Mouse (Mus musculus) myocyte (in vitro differentiated cells): ENCODE results near the gene Hcrtr1. TPM values are rescaled to one million over a fixed set of nuclear protein-coding genes. Genes with fewer than 3 reads are reported as not detected.

ENCODE experiments used
- H3K27me3 ChIP-seq: one replicate; pipeline ENCODE4 v1.6.1; 2011; ENCODE audit not compliant: control insufficient read depth, insufficient read depth, insufficient read length
- H3K36me3 ChIP-seq: one replicate; pipeline ENCODE4 v1.6.1; 2011; ENCODE audit not compliant: control insufficient read depth, insufficient read depth
- H3K4me2 ChIP-seq: one replicate; pipeline ENCODE4 v1.6.1; 2011; ENCODE audit warnings: low read depth, control low read depth
- H3K4me3 ChIP-seq: one replicate; pipeline ENCODE4 v1.5.1; 2011; ENCODE audit warnings: mild to moderate bottlenecking, control low read depth, moderate library complexity
- H3K79me2 ChIP-seq: one replicate; pipeline ENCODE4 v1.6.1; 2011; ENCODE audit not compliant: control insufficient read depth, insufficient read depth
- H3ac ChIP-seq: one replicate; pipeline ENCODE4 v1.6.1; 2011; ENCODE audit not compliant: control insufficient read depth, insufficient read length
- CEBPB ChIP-seq: IDR thresholded peaks from 2 replicates; pipeline ENCODE4 v1.6.1; 2011; ENCODE audit warnings: mild to moderate bottlenecking, moderate library complexity; ENCODE audit not compliant: poor library complexity, insufficient read depth, severe bottlenecking
- E2F4 ChIP-seq: IDR thresholded peaks from one replicate; pipeline ENCODE4 v1.6.1; 2011; ENCODE audit warnings: mild to moderate bottlenecking, control low read depth, moderate library complexity; ENCODE audit not compliant: insufficient read depth
- MAX ChIP-seq: IDR thresholded peaks from one replicate; pipeline ENCODE4 v1.6.1; 2011; ENCODE audit warnings: low read depth, mild to moderate bottlenecking, control low read depth
- MYOD1 ChIP-seq, 3 experiments: IDR thresholded peaks; one replicate each; pipeline ENCODE4 v1.6.1; 2011; ENCODE audit warnings: control low read depth in 2 of 3, low read depth in 2 of 3, mild to moderate bottlenecking in 2 of 3, moderate library complexity in 1 of 3; ENCODE audit not compliant: insufficient read length in 2 of 3, control insufficient read depth in 1 of 3
- MYOG ChIP-seq, 3 experiments: IDR thresholded peaks; one replicate each; pipeline ENCODE4 v1.6.1; 2011; ENCODE audit warnings: control low read depth in 2 of 3, low read depth in 2 of 3, mild to moderate bottlenecking in 2 of 3; ENCODE audit not compliant: insufficient read length in 2 of 3, control insufficient read depth in 1 of 3, insufficient read depth in 1 of 3
- POLR2A ChIP-seq: IDR thresholded peaks from one replicate; pipeline ENCODE4 v1.6.1; 2011; ENCODE audit warnings: low read depth, mild to moderate bottlenecking, control low read depth, moderate library complexity; ENCODE audit not compliant: insufficient read length
- POLR2AphosphoS2 ChIP-seq: IDR thresholded peaks from one replicate; pipeline ENCODE4 v1.6.1; 2011; ENCODE audit warnings: low read depth, control low read depth; ENCODE audit not compliant: insufficient read length
- REST ChIP-seq: IDR thresholded peaks from one replicate; pipeline ENCODE4 v1.6.1; 2011; ENCODE audit warnings: mild to moderate bottlenecking, control low read depth, moderate library complexity; ENCODE audit not compliant: insufficient read depth, insufficient read length
- SRF ChIP-seq: IDR thresholded peaks from one replicate; pipeline ENCODE4 v1.6.1; 2011; ENCODE audit warnings: low read depth; ENCODE audit not compliant: control insufficient read depth, insufficient read length
- TCF12 ChIP-seq: IDR thresholded peaks from one replicate; pipeline ENCODE4 v1.6.1; 2011; ENCODE audit warnings: mild to moderate bottlenecking, control low read depth; ENCODE audit not compliant: poor library complexity, insufficient read depth, severe bottlenecking
- TCF3 ChIP-seq: IDR thresholded peaks from one replicate; pipeline ENCODE4 v1.6.1; 2011; ENCODE audit warnings: low read depth, control low read depth; ENCODE audit not compliant: insufficient read length
- USF1 ChIP-seq: IDR thresholded peaks from one replicate; pipeline ENCODE4 v1.6.1; 2011; ENCODE audit warnings: low read depth, mild to moderate bottlenecking, control low read depth, moderate library complexity
- polyA plus RNA-seq: library from polyadenylated mRNA; unstranded; fragments of >200 nt; fragmentation: generic; extraction: Trizol; gene quantifications from one replicate; pipeline ENCODE4 v1.2.1, GENCODE M21; 2012; ENCODE audit warnings: missing spikeins

Gene Hcrtr1
- polyA plus RNA-seq, 1 experiment, result not detected

GRCm38 (mm10) chr4:130095137-130095536 lies 44.0 kb downstream of the Hcrtr1 start:
- TF ChIP-seq CEBPB, result no peak
- no peak for TF ChIP-seq POLR2A
- TF ChIP-seq TCF3, result no peak
- TF ChIP-seq REST, result no peak
- TF ChIP-seq TCF12, result no peak
- no peak for TF ChIP-seq MYOG (IDR thresholded peaks at IDR 0.05; ENCODE audit: control insufficient read depth in 1 of 3, insufficient read depth in 1 of 3, insufficient read length in 2 of 3, low read depth in 2 of 3)
- no peak for TF ChIP-seq USF1
- no peak for TF ChIP-seq E2F4
- TF ChIP-seq MAX, result no peak
- no peak for TF ChIP-seq MYOD1 (IDR thresholded peaks at IDR 0.05; ENCODE audit: control insufficient read depth in 1 of 3, insufficient read length in 2 of 3, low read depth in 2 of 3)
- no peak for TF ChIP-seq POLR2AphosphoS2
- TF ChIP-seq SRF, result no peak
- H3K79me2 ChIP-seq, result no peaks in the 10 kb centered on the region
- H3K4me3 ChIP-seq, result no peak overlapping the region
- H3ac ChIP-seq, result no peak overlapping the region
- no peaks in the 10 kb centered on the region for H3K27me3 ChIP-seq
- no peaks in the 10 kb centered on the region for H3K36me3 ChIP-seq
- H3K4me2 ChIP-seq, result no peak overlapping the region

DNA sequence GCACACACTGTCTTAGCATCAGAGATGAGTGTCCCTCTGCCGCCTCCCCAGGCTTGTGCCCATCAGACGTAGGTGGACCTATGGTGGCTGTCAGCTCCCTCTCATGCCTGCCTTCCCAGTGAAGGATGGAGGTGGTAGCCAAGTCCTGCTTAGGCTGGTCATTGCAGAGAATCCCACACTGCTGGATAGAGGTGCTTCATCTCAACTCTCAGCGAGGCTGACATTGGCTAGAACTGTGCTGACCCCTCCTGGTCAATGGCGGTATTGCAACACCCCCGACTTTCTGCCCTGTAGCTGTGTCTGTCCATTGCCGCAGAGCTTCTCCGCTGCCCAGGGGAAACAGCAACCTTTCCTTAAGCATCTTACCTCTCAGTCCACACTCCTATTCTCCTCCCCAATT lies 51.9 kb downstream of the Hcrtr1 start:
- Histone ChIP-seq H3K4me2 (no peak overlapping the region), H3K36me3 (no peaks in the 10 kb centered on the region), H3K4me3 (no peak overlapping the region), H3ac (no peak overlapping the region), H3K79me2 (no peaks in the 10 kb centered on the region), H3K27me3 (no peaks in the 10 kb centered on the region)
- TF ChIP-seq CEBPB, result 0 out of 2 replicates have a peak, but pooled peaks have one; percentile 12
- TF ChIP-seq POLR2AphosphoS2, result no peak
- TF ChIP-seq POLR2A, result no peak

DNA sequence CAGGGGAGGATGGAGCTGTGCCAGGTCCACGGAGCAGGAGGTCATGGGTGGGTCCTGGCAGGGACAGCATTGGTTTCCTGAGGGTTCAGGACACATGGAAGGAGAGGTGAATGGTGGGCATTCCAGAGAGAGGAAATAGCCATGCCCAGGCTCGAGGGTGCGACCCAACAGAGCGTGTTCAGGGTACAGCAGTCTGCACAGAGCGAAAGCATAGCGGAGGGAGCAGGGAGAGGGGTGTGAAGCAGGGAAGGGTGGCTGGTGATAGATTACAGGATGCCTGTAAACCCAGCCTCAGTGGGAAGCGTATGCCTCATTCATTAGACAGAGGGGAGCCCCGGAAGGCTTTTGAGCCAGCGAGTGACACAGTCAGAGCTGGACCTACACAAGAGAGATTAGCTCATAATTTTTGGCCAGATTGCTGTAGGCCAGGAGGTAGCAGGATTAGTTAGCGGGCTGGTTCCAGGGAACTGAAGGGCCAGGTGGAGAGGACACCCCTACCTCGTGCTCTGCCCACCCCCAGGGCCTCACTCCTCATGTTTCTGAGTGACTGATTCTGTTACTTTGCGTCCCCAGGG lies 53.8 kb downstream of the Hcrtr1 start:
- no peaks in the 10 kb centered on the region for H3K79me2 ChIP-seq
- no peak overlapping the region for H3ac ChIP-seq
- no peak overlapping the region for H3K4me3 ChIP-seq
- no peak overlapping the region for H3K4me2 ChIP-seq
- no peak for TF ChIP-seq MYOG (IDR thresholded peaks at IDR 0.05; ENCODE audit: control insufficient read depth in 1 of 3, insufficient read depth in 1 of 3, insufficient read length in 2 of 3, low read depth in 2 of 3)
- no peak for TF ChIP-seq POLR2A
- TF ChIP-seq TCF3, result no peak
- no peak for TF ChIP-seq E2F4
- H3K36me3 ChIP-seq, result no peaks in the 10 kb centered on the region
- H3K27me3 ChIP-seq, result no peaks in the 10 kb centered on the region

DNA sequence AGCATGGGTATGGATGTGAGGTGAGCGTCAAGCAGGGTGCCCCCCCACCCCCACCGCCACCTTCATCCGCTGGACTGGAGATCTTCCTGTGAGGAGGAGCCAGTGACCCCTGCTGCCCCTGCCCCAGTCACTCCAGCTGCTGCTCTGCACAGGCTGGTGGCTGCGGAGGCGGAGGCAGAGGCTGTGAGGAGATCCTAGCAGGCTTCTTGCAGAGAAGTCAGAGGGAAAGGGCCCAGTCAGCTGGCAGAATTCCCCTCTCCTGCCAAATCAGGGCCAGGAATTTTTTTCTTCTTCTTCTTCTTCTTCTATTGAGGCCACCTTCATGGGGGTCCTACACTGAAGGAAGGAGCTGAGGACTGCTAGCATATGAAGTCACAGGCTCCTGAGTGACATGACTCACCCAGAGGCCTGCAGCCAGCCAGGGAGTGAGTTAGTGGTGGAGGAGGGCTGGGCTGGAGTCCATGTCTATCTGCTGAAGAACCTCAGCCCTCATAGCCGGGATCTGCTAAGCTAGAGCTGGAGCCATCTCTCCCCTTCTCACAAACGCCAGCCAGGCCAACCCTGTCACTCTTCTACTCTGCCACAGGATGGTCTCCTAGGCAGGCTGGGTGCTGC lies 54.7 kb downstream of the Hcrtr1 start:
- Histone ChIP-seq H3K36me3 (no peaks in the 10 kb centered on the region), H3K4me3 (no peak overlapping the region), H3K27me3 (no peaks in the 10 kb centered on the region), H3ac (no peak overlapping the region), H3K79me2 (no peaks in the 10 kb centered on the region), H3K4me2 (no peak overlapping the region)
- TF ChIP-seq MYOD1 (IDR thresholded peaks at IDR 0.05; ENCODE audit: control insufficient read depth in 1 of 3, insufficient read length in 2 of 3, low read depth in 2 of 3) (peak in 1 of 3 experiments; percentile 16), TCF12 (no peak), MAX (no peak)

DNA sequence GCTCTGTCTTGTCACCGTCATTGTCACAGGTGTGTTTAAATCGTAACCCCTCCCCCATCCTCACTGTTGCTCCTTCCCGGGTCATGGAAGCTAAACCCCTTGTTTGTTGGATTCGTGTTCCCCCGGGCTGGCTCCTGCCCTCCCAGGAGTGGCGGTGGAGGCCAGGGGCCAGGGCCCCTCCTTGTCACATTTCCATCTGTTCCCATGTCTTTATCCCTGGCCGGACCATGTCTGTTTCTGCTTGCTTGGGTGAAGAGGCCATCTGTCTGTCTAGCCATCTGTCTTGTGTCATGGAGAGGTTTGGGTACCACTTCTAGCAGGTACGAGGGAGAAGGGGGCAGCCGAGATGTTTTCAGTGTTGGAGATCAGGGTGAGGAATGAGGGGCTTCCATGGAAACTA lies 56.9 kb downstream of the Hcrtr1 start:
- no peaks in the 10 kb centered on the region for H3K36me3 ChIP-seq
- no peaks in the 10 kb centered on the region for H3K79me2 ChIP-seq
- TF ChIP-seq REST (no peak), MYOD1 (IDR thresholded peaks at IDR 0.05; ENCODE audit: control insufficient read depth in 1 of 3, insufficient read length in 2 of 3, low read depth in 2 of 3) (no peak), TCF3 (no peak), POLR2AphosphoS2 (no peak), MYOG (IDR thresholded peaks at IDR 0.05; ENCODE audit: control insufficient read depth in 1 of 3, insufficient read depth in 1 of 3, insufficient read length in 2 of 3, low read depth in 2 of 3) (no peak), E2F4 (no peak), TCF12 (no peak), POLR2A (no peak), CEBPB (no peak)
- no peak overlapping the region for H3K4me3 ChIP-seq
- H3K27me3 ChIP-seq, result no peaks in the 10 kb centered on the region
- H3K4me2 ChIP-seq, result no peak overlapping the region
- H3ac ChIP-seq, result no peak overlapping the region
